Mouse (Mus musculus) brain, embryonic 14.5 days (tissue): ENCODE data around the gene Fbxl21.

Experiments
- CTCF ChIP-seq: fragments of 200-500 bp; IDR thresholded peaks from 2 replicates; pipeline ENCODE4 v1.5.1; 2012; ENCODE audit warnings: inconsistent platforms, mild to moderate bottlenecking, moderate library complexity, borderline replicate concordance; ENCODE audit not compliant: insufficient read depth, insufficient read length; ENCODE audit errors: extremely low read depth
- POLR2A ChIP-seq: fragments of 200-500 bp; IDR thresholded peaks from 2 replicates; pipeline ENCODE4 v1.6.1; 2012; ENCODE audit warnings: mild to moderate bottlenecking, inconsistent platforms, borderline replicate concordance; ENCODE audit not compliant: poor library complexity, insufficient read depth, insufficient read length, severe bottlenecking; ENCODE audit errors: extremely low read depth

DNA sequence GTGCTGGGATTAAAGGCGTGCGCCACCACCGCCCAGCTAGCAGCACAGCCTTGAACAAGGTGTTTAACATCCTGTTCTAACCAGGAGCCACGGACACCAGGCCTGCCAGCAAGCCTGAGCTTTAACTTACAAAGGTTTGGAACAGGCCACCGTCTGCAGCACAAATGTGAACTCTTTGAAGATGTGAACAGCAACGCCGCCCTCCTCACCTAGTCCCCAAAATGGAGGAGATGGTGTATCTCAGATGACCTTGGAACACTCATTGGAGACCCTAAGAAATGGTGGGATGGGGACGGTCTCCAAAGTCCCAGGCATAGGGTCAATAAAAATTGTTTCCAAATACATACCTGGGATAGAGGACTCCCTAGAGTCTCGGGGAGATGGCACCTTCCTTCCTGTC, 49.6 kb upstream of the Fbxl21 start:
- TF ChIP-seq POLR2A = no peak
- no peak for TF ChIP-seq CTCF
